Mouse (Mus musculus) MEL (cell line): ENCODE data around the gene AC170998.1.

ENCODE experiments used
- EP300 ChIP-seq, 2 experiments: IDR thresholded peaks; 2 replicates each; pipeline ENCODE4 v1.6.1; 2011; ENCODE audit warnings: improper control_type of control experiment in 2 of 2, low read length in 2 of 2, low read depth in 1 of 2, mild to moderate bottlenecking in 1 of 2
- MYC ChIP-seq: IDR thresholded peaks from 2 replicates; pipeline ENCODE4 v1.6.1; 2011; ENCODE audit warnings: low read depth, mild to moderate bottlenecking, low read length, improper control_type of control experiment, moderate library complexity
- ZC3H11A ChIP-seq: IDR thresholded peaks from 2 replicates; pipeline ENCODE4 v1.6.1; 2012; ENCODE audit warnings: low read depth, mild to moderate bottlenecking, inconsistent platforms, low read length, improper control_type of control experiment

DNA sequence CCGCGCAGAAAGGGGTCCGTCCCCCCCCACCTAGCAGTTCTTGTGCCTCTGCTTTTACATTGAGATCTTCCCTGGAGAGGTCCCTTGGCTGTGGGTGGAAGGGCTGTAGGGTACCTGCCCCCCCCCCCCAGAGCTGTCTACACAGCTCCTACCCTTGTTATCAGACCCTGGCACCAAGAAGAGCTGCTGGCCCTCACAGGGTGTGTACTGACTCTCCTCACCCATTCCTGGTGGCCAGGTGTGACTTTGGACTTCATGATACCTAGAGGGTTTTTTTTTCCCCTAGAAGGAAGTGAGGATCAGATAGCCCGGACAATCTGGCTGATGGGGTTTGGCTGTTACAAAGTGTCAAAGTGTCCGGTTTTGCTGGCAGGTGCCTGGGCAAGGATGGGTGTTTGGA lies 45.4 kb downstream of the AC170998.1 start:
- TF ChIP-seq ZC3H11A (no peak), EP300 (IDR thresholded peaks at IDR 0.05; ENCODE audit: low read depth in 1 of 2, low read length in 2 of 2) (no peak), MYC (no peak)
